ENCODE assay signal across 7 mouse cellular contexts in the genomic region with DNA sequence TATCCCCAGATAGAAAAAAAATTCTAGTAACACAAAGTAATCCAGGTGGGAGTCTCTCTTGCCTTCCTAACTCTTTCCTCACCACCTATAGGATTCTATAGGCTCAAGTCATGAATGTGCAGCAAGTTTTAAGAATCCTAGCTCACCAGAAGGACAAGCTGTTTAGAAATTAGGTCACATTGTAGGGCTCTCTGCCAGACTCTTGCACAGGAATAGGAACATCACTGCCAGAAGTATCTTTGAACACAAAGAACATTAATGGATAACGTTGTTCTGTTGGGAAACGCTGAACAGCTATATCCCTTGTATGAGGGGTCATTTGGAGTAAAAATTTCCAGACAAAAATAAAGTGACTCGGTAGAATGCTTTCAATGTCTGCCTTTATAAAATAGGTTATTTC.
A peak's percentile ranks its signal among the peaks of the same experiment; 100 is the strongest.
DNase-seq lines count a peak whose midpoint lies in the region; ATAC-seq and TF ChIP-seq lines count a peak whose summit lies in the region.

No protein-coding gene starts in this region.

- H3K4me3 ChIP-seq in kidney, adult 2 months (ENCODE audit: insufficient read depth, low read depth, low read length): no peak overlapping the region
- no peak overlapping the region for H3K4me3 ChIP-seq in midbrain, embryonic 16.5 days (ENCODE audit: low read depth, low read length)
- H3K4me3 ChIP-seq in left cerebral cortex, adult 2 months: no peak overlapping the region

- H3K27me3 ChIP-seq in kidney, adult 2 months (replicated peaks; ENCODE audit: control insufficient read depth, insufficient read depth, low read length): no peaks in the 10 kb centered on the region
- no peaks in the 10 kb centered on the region for H3K27me3 ChIP-seq in midbrain, embryonic 16.5 days (ENCODE audit: control insufficient read depth, insufficient read depth, low read depth, low read length)

- no peak for TF ChIP-seq CTCF in kidney, adult 2 months (conservative IDR thresholded peaks at IDR 0.05; ENCODE audit: insufficient read depth, insufficient read length, low read depth, low read length)
- no peak for TF ChIP-seq CTCF in left cerebral cortex, adult 2 months (IDR thresholded peaks at IDR 0.05)

- no peak overlapping the region for H3K9ac ChIP-seq in midbrain, embryonic 16.5 days (ENCODE audit: low read depth, low read length)

- no peak overlapping the region for H3K27ac ChIP-seq in kidney, adult 2 months (ENCODE audit: insufficient read depth, low read depth, low read length)
- no peak overlapping the region for H3K27ac ChIP-seq in midbrain, embryonic 16.5 days (ENCODE audit: low read length)
- no peak overlapping the region for H3K27ac ChIP-seq in left cerebral cortex, adult 2 months

- no peaks in the 10 kb centered on the region for H3K9me3 ChIP-seq in midbrain, embryonic 16.5 days (replicated peaks; ENCODE audit: control insufficient read depth, low read length, poor library complexity, severe bottlenecking)

- no peak for ATAC-seq in midbrain, embryonic 16.5 days

- TF ChIP-seq POLR2A in kidney, adult 2 months (IDR thresholded peaks at IDR 0.05; ENCODE audit: low read depth, low read length): no peak

- intact Hi-C loops in left cerebral cortex, adult 2 months (cut with DNase I): no loop called here

- 38% methylated on average over 3 of the region's 3 CpGs for WGBS in kidney, adult 2 months
- WGBS in midbrain, embryonic 16.5 days: 73% methylated on average over 3 of the region's 3 CpGs

- H3K36me3 ChIP-seq in kidney, adult 2 months (ENCODE audit: control insufficient read depth, insufficient read depth, low read length): no peaks in the 10 kb centered on the region
- H3K36me3 ChIP-seq in midbrain, embryonic 16.5 days (ENCODE audit: control insufficient read depth, insufficient read depth, low read length): no peaks in the 10 kb centered on the region

- peak; percentile 70 for DNase-seq in kidney, adult 2 months
- DNase-seq in kidney, adult 11 months: no peak
- peak; percentile 54 for DNase-seq in adipocyte (ENCODE audit: low spot score)
- peak; percentile 33 for DNase-seq in cerebellum, adult 11 months
- DNase-seq in heart, postnatal 4 days: peak; percentile 23
- no peak for DNase-seq in left cerebral cortex, adult 2 months (ENCODE audit: extremely low spot score in 1 of 2, low spot score in 2 of 2)

- no peaks in the 10 kb centered on the region; the same call in 1 of the 2 replicates for H3K4me1 ChIP-seq in kidney, adult 2 months (ENCODE audit: control insufficient read depth, insufficient read depth, low read length)
- peaks cover 13% of the 10 kb centered on the region; the same call in 1 of the 2 replicates for H3K4me1 ChIP-seq in midbrain, embryonic 16.5 days (ENCODE audit: control insufficient read depth, insufficient read depth, low read length)

- H3K4me2 ChIP-seq in midbrain, embryonic 16.5 days (ENCODE audit: low read length): no peak overlapping the region

Comparison
In these comparisons a context has a peak if more than half of its experiments do, and no peak if none do; other contexts are left out.
1. DNase-seq: peak in kidney, adult 2 months (single experiment), adipocyte (single experiment), cerebellum, adult 11 months (single experiment) and heart, postnatal 4 days (single experiment); none in kidney, adult 11 months (single experiment) and left cerebral cortex, adult 2 months (0 of 2).